Mouse (Mus musculus) CD4-positive helper T cell, adult 2 months (primary cell): ENCODE measurements at regions not wholly inside any gene's neighbourhood (a gene's known extent, or its start where the extent isn't known, plus 50 kb on each side); places are given as distances from the start of the nearest gene placed in this dataset.

Source experiments
- DNase-seq: peaks from one replicate; pipeline ENCODE4 v3.0.0-alpha.2; 2012; ENCODE audit warnings: low read depth, missing footprints, low spot score

DNA sequence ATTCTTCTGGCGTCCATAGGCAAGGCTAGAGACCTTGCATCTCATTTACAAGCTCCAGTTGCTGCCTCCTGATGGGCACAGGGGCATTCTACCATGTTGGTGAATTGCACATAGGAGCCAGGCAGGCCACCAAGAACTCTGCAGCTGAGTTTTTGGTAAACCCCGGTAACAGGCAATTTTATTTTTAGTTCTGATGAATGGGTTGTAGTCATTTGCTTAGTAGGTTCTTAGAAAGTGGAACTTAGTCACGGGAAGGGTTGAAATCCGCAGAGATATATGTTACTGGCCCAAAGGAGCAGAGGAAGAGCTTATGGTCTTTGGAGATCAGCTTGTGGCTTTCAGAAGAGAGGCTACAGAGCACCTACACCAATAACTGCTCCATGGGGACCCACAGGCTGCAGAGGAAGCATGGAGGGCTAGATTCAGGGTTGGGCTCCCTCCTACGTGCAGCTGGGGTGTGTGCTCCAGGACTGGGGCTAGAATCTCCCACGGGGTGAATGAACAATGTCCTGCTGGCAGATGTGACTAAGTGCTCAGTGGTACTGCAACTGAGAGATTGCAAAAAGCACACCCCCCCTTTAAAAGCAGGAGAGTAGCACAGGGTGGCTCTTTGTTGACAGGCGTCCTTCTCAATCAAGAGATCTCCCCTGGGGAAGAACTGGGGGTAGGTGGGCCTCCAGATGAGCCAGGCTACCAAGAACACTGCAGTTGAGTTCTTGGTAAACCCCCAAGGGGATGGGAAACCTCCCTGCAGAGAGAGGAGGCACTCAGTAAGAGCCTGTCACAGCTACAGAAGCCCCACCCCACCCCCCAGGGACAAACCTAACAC lies 65.6 kb upstream of the Med13l start:
- DNase-seq: no peak

DNA sequence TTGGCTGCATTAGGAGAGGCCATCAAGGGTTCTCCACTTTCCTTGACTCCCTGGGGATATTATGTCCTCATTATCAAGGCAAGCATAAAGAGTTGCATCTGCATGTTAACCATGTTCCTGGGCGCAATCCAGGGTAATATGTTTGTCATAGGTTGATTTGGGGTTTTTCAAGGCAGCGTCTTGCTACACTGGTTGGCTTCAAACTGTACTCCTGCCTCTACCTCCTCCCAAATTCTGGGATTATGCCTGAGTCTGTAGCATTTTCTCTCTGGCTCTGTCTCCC lies 65.1 kb upstream of the Med13l start:
- no peak for DNase-seq

DNA sequence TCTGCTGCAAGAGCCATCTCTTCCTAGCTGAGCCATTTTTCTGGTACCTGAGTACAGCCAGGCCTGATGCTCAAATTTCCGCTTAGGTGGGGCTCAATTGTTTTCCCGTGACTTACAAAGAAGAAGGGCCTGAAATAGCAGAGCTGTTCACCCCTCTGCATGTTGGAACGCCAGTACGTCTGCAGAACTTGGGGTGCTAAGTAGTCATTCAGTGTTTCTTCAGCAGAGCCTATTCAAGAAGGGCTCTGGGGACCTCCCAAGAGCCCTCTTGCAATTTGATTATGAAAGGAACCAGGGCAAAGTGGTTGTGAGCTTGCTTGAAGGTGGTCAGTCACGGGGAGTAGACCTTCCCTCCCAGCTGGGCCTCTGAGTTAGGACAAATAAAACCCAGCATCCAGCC lies 58.9 kb upstream of the Med13l start:
- no peak for DNase-seq

DNA sequence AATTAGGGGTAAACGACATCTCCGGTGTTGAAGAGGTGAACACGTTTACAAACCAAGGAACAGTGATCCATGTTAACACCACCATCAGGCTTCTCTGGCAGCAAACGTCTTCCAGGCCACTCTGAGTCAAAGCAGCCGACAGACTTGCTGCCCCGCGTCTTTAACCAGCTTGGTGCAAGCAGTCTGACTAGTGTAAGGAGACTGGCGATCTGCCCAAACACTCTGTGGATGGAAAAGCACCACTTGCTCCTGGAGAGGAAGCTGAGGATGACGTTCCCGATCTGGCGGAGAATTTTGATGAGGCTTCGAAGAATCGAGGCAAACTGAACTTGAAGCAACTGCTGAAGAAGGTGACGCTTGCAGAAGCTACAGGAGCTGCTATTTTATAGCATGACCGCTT lies 57.5 kb upstream of the Med13l start:
- no peak for DNase-seq

DNA sequence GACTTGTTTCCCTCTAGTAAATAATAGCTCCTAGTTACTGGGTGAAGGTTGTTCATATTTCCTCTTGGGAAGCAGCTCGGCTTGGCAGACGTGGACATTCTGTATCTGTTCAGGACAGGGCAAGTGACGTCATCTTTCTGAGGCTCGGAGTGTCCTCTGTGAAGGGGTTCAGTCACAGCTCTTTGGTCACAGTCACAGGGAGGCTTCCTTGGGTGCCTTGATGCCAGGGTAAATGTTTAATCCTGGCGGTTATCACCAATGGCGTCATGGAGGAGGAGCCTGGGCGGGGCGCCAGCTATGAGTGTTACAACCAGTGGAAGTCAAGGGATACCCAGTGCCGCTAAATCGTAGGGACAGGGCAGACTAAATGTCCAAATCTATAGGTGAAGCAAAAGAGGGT lies 56.3 kb upstream of the Med13l start:
- no peak for DNase-seq

GRCm38 (mm10) chr5:118504926-118505325 lies 55.6 kb upstream of the Med13l start:
- no peak for DNase-seq

GRCm38 (mm10) chr5:118509871-118510270 lies 50.6 kb upstream of the Med13l start:
- no peak for DNase-seq
